Mouse (Mus musculus) left cerebral cortex, adult 6 months (tissue): ENCODE data around the gene Chd3. TPM values are rescaled to one million over a fixed set of nuclear protein-coding genes. Genes with fewer than 3 reads are reported as not detected.

Experiments used
- long read RNA-seq, 2 experiments: library from polyadenylated mRNA; unstranded; transcript quantifications; one replicate each; pipeline ENCODE4 v2.0.0; 2019 to 2020
- polyA plus RNA-seq: library from polyadenylated mRNA; unstranded; fragments of <200 nt; fragmentation: Nextera tagmentation; gene quantifications from 2 replicates; pipeline ENCODE4 v1.2.3, GENCODE M21; 2021

The Chd3 gene
- polyA plus RNA-seq: 36.0 and 37.5 TPM in 2 replicates
- long read RNA-seq, experiment 1, transcript Chd3-203 (7 exons, 2,153 nt): major isoform, 15 of 145 reads
- long read RNA-seq, experiment 1, transcript Chd3-205 (3 exons, 1,882 nt): minor isoform, 6 of 145 reads
- long read RNA-seq, experiment 1, partial matches to known transcripts: 112 of 145 reads
- long read RNA-seq, experiment 1, other reads (novel, unspliced or antisense): 12 of 145 reads
- long read RNA-seq, experiment 2, partial matches to known transcripts: 37 of 67 reads
- long read RNA-seq, experiment 2, other reads (novel, unspliced or antisense): 27 of 67 reads

GRCm38 (mm10) chr11:69369215-69369989 is at the start of gene Chd3:
TSS of gene Chd3 (minus strand) at chr11:69369406.

GRCm38 (mm10) chr11:69413221-69414181 is 44.3 kb upstream of the Chd3 start, which contains the start of gene Kdm6b:
TSS of gene Kdm6b (minus strand) at chr11:69413675.

GRCm38 (mm10) chr11:69398059-69398458 is 28.9 kb upstream of the Chd3 start, which contains the start of gene Tmem88:
TSS of gene Tmem88 (minus strand) at chr11:69398234.

GRCm38 (mm10) chr11:69395235-69395633 is 26.0 kb upstream of the Chd3 start, which contains the start of the genes Naa38 and Cyb5d1:
TSS of gene Naa38 (plus strand) at chr11:69395487.
TSS of gene Cyb5d1 (minus strand) at chr11:69395631.

GRCm38 (mm10) chr11:69340161-69341131 is 28.8 kb downstream of the Chd3 start, which contains the start of gene Rnf227:
TSS of gene Rnf227 (plus strand) at chr11:69340461.

GRCm38 (mm10) chr11:69325628-69326407 is 43.4 kb downstream of the Chd3 start, which contains the start of gene Kcnab3:
TSS of gene Kcnab3 (plus strand) at chr11:69326258.

GRCm38 (mm10) chr11:69323667-69324111 is 45.5 kb downstream of the Chd3 start, which contains the start of the genes Cntrob and Trappc1:
TSS of gene Cntrob (minus strand) at chr11:69323775.
TSS of gene Trappc1 (plus strand) at chr11:69323980.

Other genes with a start within 250 kb of the Chd3 start
- gene Hes7, start 249.0 kb downstream of the Chd3 start, polyA plus RNA-seq: 0.43 and 1.3 TPM in 2 replicates
- 0.54 and 0.85 TPM in 2 replicates for gene 9130213A22Rik, start 246.8 kb downstream of the Chd3 start, polyA plus RNA-seq
- gene Aloxe3, start 243.5 kb downstream of the Chd3 start, polyA plus RNA-seq: 4.5 and 4.8 TPM in 2 replicates
- 3.3 TPM in 2 replicates for gene Alox12b, start 212.4 kb downstream of the Chd3 start, polyA plus RNA-seq
- 2.8 and 4.3 TPM in 2 replicates for gene Alox8, start 171.6 kb downstream of the Chd3 start, polyA plus RNA-seq
- 0.40 and 0.66 TPM in 2 replicates for gene Gucy2e, start 132.4 kb downstream of the Chd3 start, polyA plus RNA-seq
- 2.2 and 3.0 TPM in 2 replicates for gene Cntrob, start 45.6 kb downstream of the Chd3 start, polyA plus RNA-seq
- gene Trappc1, start 45.4 kb downstream of the Chd3 start, polyA plus RNA-seq: 128 and 132 TPM in 2 replicates
- gene Kcnab3, start 43.1 kb downstream of the Chd3 start, polyA plus RNA-seq: 24.4 and 28.5 TPM in 2 replicates
- gene Rnf227, start 28.9 kb downstream of the Chd3 start, polyA plus RNA-seq: 352 and 369 TPM in 2 replicates
- gene Naa38, start 26.1 kb upstream of the Chd3 start, polyA plus RNA-seq: 537 and 633 TPM in 2 replicates
- 14.8 and 20.5 TPM in 2 replicates for gene Cyb5d1, start 26.2 kb upstream of the Chd3 start, polyA plus RNA-seq
- gene Tmem88, start 28.8 kb upstream of the Chd3 start, polyA plus RNA-seq: 3.1 and 4.1 TPM in 2 replicates
- gene Kdm6b, start 44.3 kb upstream of the Chd3 start, polyA plus RNA-seq: 4.7 and 5.3 TPM in 2 replicates
- 0.19 and 0.56 TPM in 2 replicates for gene Dnah2, start 179.7 kb upstream of the Chd3 start, polyA plus RNA-seq
- gene Efnb3, start 190.8 kb upstream of the Chd3 start, polyA plus RNA-seq: 14.0 and 33.2 TPM in 2 replicates
- gene Wrap53, start 210.8 kb upstream of the Chd3 start, polyA plus RNA-seq: 11.1 and 12.9 TPM in 2 replicates
- 20.2 and 20.9 TPM in 2 replicates for gene Trp53, start 211.0 kb upstream of the Chd3 start, polyA plus RNA-seq
- 153 and 269 TPM in 2 replicates for gene Atp1b2, start 236.5 kb upstream of the Chd3 start, polyA plus RNA-seq
- gene Shbg, start 248.5 kb upstream of the Chd3 start, polyA plus RNA-seq: not detected in 2 replicates